Mouse (Mus musculus) stomach, postnatal 0 days (tissue): ENCODE measurements around the gene Tcta.
"Not testable (repeated sequence)": the region's sequence is repeated elsewhere in the genome, so short reads cannot be mapped to it uniquely, and the experiment has no call there.

ENCODE experiments used
- CTCF ChIP-seq: IDR thresholded peaks from 2 replicates; pipeline ENCODE4 v1.5.1; 2016; ENCODE audit warnings: antibody characterized with exemption, low read depth, mild to moderate bottlenecking, moderate library complexity
- EP300 ChIP-seq: optimal IDR thresholded peaks from 2 replicates; pipeline ENCODE3; 2016; ENCODE audit warnings: antibody characterized with exemption

DNA sequence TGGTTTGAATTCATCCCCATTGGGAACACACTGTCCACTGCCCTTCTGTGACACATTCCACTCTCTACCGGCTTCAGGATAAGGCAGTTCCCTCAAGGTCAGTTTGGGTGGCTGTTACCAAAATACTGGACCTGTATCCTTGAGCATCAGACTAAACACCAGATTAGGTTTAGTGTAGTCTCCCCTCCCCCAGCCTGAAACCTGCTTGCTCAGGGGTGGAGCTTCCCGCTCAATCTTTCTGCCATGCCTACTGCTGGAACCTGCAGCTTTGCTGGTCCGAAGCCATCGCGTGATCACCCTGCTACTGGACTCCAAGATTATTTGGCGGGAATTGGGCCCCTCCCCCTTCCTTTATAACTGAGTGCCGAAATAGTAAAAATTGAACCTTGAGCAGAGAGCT, 37.3 kb downstream of the Tcta start:
- not testable (repeated sequence) for TF ChIP-seq CTCF, EP300
